Mouse (Mus musculus) midbrain, embryonic 10.5 days (tissue): ENCODE data around the gene Rad51b. TPM values are rescaled to one million over a fixed set of nuclear protein-coding genes. Genes with fewer than 3 reads are reported as not detected.

Experiments used
- DNase-seq: peaks from one replicate; pipeline ENCODE4 v3.0.0-alpha.2; 2017; ENCODE audit warnings: low spot score
- H3K27ac ChIP-seq: fragments of 300-500 bp; sonication (generic); replicated peaks from 2 replicates; pipeline ENCODE4 v1.5.1; 2016; ENCODE audit warnings: mild to moderate bottlenecking
- H3K27me3 ChIP-seq: fragments of 300-500 bp; sonication (generic); 2 replicates; pipeline ENCODE4 v1.6.1; 2016; ENCODE audit warnings: low read depth, mild to moderate bottlenecking; ENCODE audit not compliant: poor library complexity, severe bottlenecking
- H3K36me3 ChIP-seq: fragments of 300-500 bp; sonication (generic); 2 replicates; pipeline ENCODE4 v1.6.1; 2016; ENCODE audit warnings: mild to moderate bottlenecking, moderate library complexity
- H3K4me1 ChIP-seq: fragments of 300-500 bp; sonication (generic); 2 replicates; pipeline ENCODE4 v1.6.1; 2016
- H3K4me3 ChIP-seq: fragments of 300-500 bp; sonication (generic); 2 replicates; pipeline ENCODE4 v1.5.1; 2016; ENCODE audit warnings: mild to moderate bottlenecking, moderate library complexity
- H3K9me3 ChIP-seq: fragments of 300-500 bp; sonication (generic); replicated peaks from 2 replicates; pipeline ENCODE4 v1.6.1; 2016; ENCODE audit warnings: mild to moderate bottlenecking
- WGBS: fragments of 180-500 bp; shearing (Covaris S2); methylation state at CpG from one replicate; pipeline ENCODE4 v1.1.7; 2016; 5-methylcytosine and 5-hydroxymethylcytosine counted together
- polyA plus RNA-seq: library from polyadenylated mRNA; unstranded; fragments of >200 nt; fragmentation: Nextera tagmentation; extraction: Ambion mirVana; gene quantifications from 2 replicates; pipeline ENCODE4 v1.2.1, GENCODE M21; 2016

Rad51b gene
- polyA plus RNA-seq, 1 experiment from 2014 or later, result 7.8 TPM

DNA sequence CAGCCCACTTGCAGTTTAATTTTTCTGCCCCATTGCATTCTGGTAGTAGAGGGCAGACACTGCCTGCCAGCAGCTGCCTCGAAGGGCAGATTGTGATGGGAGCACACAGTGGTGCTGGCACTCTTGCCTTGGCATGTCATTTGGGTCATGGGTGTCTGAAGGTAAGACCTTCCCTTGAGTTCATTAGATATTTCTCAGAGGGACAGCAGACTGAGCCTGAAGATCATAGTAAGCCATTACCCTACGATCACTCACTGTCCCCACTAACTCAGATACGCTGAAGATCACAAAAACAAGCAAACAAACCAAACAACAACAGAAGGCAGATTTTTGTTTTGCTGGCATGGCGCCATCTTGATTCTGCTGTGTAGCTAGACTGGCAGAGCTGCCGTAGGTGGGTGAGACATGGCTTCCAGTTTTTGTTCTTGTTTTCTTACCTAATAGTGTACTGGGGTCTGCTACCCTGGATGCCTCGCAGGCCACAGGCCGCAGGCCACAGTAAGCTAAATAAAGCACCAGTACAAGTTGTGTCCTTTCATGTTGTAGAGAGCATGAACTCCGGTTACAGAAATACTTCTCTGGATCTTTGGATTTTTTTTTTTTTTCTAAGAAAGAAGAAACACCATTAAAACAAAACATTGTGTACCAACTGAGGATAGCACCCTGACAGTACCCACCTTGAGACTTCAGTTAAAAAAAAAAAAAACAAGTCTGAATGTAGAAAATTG, 316.1 kb downstream of the Rad51b start:
- peaks cover 16% of the 10 kb centered on the region for H3K27me3 ChIP-seq
- no peak overlapping the region for H3K4me3 ChIP-seq
- peaks cover 72% of the 10 kb centered on the region for H3K4me1 ChIP-seq
- 89% methylated on average over 8 of the region's 8 CpGs for WGBS
- H3K9me3 ChIP-seq, result no peaks in the 10 kb centered on the region
- H3K36me3 ChIP-seq, result no peaks in the 10 kb centered on the region
- no peak for DNase-seq
- peak overlapping the region; percentile 83 for H3K27ac ChIP-seq

DNA sequence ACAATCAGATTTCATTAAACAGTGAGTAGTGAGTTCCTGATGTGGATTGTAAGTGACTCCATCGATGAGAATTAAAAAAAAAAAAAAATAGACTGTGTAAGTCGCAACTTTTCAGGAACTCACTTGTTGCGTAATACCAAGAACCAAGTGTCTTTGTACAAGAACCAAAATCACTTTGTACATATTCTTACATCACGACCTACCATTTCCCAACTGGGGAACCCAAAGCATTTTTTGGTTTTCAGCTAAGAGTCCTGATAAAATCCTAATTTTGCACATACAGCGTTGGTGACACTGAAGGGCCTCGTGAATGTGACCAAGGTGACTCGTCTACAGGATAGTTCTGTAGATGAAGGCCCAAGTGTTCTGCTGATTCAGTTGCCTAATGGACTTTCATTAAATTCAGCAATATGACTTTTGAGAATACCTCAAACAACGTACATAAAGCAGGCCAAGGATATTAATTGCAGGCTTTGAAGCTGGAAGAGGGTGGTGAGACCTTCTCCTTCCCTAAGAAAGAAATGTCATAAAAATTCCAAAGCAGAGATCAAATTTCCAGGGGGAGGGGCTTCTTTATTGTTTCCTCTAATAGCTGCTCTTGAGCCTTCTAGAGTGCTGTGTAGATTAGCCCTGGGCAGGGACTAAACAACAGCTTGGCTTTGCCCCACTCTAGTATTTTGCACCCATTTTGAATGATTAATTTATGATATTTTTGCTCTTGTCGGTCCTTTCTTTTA, 316.9 kb downstream of the Rad51b start:
- 91% methylated on average over 9 of the region's 9 CpGs for WGBS
- Histone ChIP-seq H3K27me3 (peaks cover 16% of the 10 kb centered on the region), H3K27ac (peak overlapping the region; percentile 67), H3K4me3 (no peak overlapping the region), H3K36me3 (no peaks in the 10 kb centered on the region), H3K4me1 (peaks cover 64% of the 10 kb centered on the region), H3K9me3 (no peaks in the 10 kb centered on the region)
- DNase-seq, result no peak

DNA sequence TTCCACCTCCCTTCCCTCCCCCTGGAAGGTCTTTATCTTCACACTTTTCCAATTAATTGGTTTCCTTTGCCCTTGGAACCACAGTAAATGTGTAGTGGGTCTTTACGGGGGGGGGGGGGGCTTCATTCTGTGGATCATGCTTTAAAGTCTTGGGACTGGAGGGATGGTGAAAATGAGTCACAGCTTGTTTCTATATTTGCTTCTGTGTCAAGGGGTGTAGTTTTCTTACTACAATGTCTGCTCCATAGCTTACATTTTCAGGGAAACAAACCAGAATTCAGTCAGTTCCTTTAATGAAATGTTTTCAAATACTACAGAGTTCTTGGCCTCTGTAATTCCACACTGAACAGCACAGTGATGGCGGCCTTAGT, 317.5 kb downstream of the Rad51b start:
- peaks cover 16% of the 10 kb centered on the region for H3K27me3 ChIP-seq
- peak overlapping the region; percentile 67 for H3K27ac ChIP-seq
- no peaks in the 10 kb centered on the region for H3K9me3 ChIP-seq
- H3K4me1 ChIP-seq, result peaks cover 58% of the 10 kb centered on the region
- no peak overlapping the region for H3K4me3 ChIP-seq
- H3K36me3 ChIP-seq, result no peaks in the 10 kb centered on the region
- no peak for DNase-seq
- 75% methylated on average over 2 of the region's 2 CpGs for WGBS

DNA sequence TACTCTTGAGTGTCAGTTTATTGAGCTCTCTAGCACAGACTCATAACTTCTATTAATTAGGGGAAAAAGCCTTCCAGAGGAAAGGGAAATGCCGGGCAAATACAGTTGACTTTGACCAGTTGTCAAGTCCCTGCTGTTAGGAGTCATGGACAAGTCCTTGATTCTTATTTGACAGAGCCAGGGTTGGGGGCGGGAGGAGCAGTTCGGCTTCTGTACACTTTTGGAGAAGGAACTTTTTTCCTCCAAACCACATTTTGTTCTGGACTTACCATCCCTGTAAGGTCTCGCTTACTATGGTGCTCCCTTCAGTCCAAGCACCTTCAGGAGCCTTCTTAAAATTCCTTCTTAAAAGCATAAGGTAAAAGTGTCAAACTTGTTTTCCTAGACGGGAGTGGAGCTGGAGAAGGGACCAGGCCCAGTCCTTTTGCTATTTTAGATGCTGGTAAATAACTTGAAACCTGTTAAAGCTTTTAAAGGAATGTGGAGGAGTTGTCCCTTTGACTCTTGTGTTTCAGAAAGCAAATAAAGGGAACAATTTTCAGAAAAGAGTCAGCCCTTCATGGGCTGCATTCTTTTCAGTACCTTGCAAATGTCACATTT, 318.7 kb downstream of the Rad51b start:
- H3K4me3 ChIP-seq, result no peak overlapping the region
- peak overlapping the region; percentile 65 for H3K27ac ChIP-seq
- no peak for DNase-seq
- H3K9me3 ChIP-seq, result no peaks in the 10 kb centered on the region
- 84% methylated on average over 5 of the region's 5 CpGs for WGBS
- no peaks in the 10 kb centered on the region for H3K36me3 ChIP-seq
- H3K27me3 ChIP-seq, result peaks cover 12% of the 10 kb centered on the region
- H3K4me1 ChIP-seq, result peaks cover 46% of the 10 kb centered on the region

DNA sequence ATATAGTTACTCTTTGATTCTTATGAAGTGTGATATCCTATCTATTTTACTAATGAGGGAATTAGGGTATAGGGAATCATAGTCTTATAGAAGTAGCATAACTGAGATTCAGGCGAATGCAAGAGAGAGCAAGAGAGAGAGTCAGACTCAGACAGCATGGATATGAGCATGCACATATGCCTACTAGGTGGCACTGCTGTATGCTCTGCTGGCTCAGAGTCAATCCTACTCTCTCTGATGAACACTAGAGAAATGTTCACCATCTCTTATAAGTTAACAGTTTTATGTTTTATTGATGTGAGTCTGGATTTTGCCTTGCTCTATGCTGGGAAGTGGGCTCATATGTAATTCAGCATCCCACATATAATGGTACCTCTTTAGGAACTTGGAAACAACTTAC, 321.9 kb downstream of the Rad51b start:
- DNase-seq, result no peak
- WGBS, result 90% methylated on average over 1 of the region's 1 CpGs
- Histone ChIP-seq H3K4me3 (no peak overlapping the region), H3K9me3 (no peaks in the 10 kb centered on the region), H3K27me3 (no peaks in the 10 kb centered on the region), H3K4me1 (peaks cover 36% of the 10 kb centered on the region), H3K36me3 (no peaks in the 10 kb centered on the region), H3K27ac (no peak overlapping the region)

DNA sequence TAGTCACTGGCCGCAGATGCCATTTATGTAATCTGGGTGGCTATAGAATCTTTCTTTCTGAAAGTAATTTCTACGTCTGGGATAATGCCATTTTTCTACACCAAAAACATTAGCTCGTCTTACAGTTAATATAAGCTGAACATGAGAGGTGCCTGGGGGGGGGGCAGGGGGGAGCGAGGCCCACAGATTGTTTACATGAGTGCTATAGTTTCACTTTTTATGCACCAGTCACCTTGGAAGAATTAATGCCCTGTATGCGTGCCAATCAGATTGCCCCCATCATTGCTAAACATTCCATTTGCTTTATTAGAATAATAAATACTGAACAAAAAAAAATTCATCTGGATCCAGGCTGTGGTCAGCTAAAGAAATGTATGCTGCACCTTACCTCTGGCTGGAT, 323.6 kb downstream of the Rad51b start:
- no peak overlapping the region for H3K4me3 ChIP-seq
- no peak for DNase-seq
- H3K27ac ChIP-seq, result no peak overlapping the region
- H3K4me1 ChIP-seq, result peaks cover 39% of the 10 kb centered on the region
- no peaks in the 10 kb centered on the region for H3K27me3 ChIP-seq
- H3K36me3 ChIP-seq, result no peaks in the 10 kb centered on the region
- no peaks in the 10 kb centered on the region for H3K9me3 ChIP-seq
- WGBS, result 88% methylated on average over 5 of the region's 5 CpGs

DNA sequence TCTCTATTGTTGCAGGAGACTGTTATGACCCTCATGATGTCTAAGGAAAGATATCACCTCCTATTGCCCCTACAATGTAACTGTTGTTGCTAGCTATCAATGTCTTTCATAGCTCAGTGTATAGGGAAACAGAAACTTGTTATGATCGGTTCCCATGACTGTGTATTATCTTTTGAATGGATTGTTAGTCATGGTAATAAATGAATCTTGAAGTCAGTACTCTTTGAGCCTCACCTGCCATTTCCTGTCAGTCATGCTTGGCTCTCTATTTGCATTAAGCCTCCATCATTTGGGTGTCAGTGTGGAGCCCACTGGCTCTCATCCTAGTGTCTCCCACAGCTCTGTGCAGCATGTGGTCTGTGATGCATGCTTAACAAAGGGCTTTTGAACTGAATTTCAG, 326.2 kb downstream of the Rad51b start:
- Histone ChIP-seq H3K9me3 (no peaks in the 10 kb centered on the region), H3K4me1 (peaks cover 54% of the 10 kb centered on the region), H3K36me3 (no peaks in the 10 kb centered on the region), H3K27me3 (no peaks in the 10 kb centered on the region), H3K4me3 (no peak overlapping the region), H3K27ac (peak overlapping the region; percentile 81)
- DNase-seq, result no peak
- WGBS, result 84% methylated on average over 1 of the region's 1 CpGs

DNA sequence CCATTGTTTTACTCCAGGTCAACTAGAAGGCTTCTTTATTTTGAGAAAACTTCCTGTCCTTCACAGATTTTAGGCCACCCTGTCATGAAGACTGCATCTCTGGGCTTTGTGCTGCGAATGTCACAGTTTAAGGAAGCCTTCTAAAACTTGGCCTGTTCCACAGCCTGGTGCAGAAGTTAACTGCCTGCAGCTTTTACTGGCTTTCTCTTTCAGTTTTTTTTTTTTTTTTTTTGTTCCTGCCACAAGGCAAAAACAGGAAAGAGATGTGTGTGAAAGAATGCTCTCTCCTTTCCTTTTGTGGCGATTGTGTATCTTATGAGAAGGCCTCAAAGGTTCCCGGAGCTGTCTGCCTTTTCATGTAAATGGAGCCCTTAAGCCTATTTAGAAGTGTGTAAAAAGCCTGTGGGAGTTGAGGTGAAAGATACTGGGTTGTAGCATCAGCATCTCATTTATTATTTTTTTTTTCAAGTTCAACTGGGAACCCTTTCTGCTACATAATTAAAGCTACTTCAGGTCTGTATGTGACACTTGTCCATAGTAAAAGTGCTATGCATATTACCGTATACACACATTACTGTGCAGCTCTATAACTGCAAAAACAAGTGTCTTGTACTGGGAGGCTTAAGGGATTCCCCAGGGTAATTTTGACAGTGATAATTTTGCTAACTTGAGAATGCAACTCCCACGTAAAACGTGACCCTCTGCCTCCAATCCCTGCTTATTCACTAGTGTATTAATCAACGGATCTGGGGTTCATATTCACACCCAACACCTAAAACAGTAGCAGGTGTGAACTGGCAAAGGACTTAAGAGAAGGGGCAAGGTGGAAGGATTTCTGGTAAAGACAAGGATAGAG, 328.8 kb downstream of the Rad51b start:
- no peak overlapping the region for H3K4me3 ChIP-seq
- peak overlapping the region; percentile 81 for H3K27ac ChIP-seq
- H3K36me3 ChIP-seq, result no peaks in the 10 kb centered on the region
- peaks cover 67% of the 10 kb centered on the region for H3K4me1 ChIP-seq
- H3K9me3 ChIP-seq, result no peaks in the 10 kb centered on the region
- DNase-seq, result no peak
- WGBS, result 13% methylated on average over 7 of the region's 7 CpGs
- H3K27me3 ChIP-seq, result no peaks in the 10 kb centered on the region

DNA sequence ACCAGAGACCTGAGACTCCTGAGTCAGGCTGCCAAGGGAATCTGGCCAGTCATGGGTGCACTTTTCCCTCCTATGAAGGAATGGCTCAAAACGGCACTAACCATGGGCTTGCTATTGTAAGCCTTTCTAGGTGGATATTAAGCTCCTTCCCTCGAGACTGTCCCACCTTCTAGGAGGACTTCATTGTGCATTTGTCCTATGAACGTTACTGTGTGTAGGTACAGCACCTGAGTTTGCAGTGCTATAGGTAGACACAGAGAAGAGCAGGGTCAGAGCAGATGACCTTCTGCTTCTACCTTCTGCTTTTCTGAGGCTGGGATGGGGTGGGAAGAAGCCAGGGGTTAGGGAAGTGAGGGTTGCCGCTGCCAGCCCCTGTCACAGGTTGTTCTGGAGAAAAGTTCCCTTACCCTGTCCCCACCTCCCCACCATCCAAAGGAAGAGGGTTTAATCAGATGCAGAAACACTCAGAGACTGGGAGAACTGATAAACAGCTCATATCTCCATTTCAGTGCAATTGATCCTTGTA, 329.5 kb downstream of the Rad51b start:
- no peaks in the 10 kb centered on the region for H3K36me3 ChIP-seq
- no peak overlapping the region for H3K4me3 ChIP-seq
- H3K27ac ChIP-seq, result peak overlapping the region; percentile 81
- H3K9me3 ChIP-seq, result no peaks in the 10 kb centered on the region
- no peaks in the 10 kb centered on the region for H3K27me3 ChIP-seq
- peaks cover 67% of the 10 kb centered on the region for H3K4me1 ChIP-seq
- WGBS, result 39% methylated on average over 4 of the region's 4 CpGs
- peak; percentile 31 for DNase-seq

DNA sequence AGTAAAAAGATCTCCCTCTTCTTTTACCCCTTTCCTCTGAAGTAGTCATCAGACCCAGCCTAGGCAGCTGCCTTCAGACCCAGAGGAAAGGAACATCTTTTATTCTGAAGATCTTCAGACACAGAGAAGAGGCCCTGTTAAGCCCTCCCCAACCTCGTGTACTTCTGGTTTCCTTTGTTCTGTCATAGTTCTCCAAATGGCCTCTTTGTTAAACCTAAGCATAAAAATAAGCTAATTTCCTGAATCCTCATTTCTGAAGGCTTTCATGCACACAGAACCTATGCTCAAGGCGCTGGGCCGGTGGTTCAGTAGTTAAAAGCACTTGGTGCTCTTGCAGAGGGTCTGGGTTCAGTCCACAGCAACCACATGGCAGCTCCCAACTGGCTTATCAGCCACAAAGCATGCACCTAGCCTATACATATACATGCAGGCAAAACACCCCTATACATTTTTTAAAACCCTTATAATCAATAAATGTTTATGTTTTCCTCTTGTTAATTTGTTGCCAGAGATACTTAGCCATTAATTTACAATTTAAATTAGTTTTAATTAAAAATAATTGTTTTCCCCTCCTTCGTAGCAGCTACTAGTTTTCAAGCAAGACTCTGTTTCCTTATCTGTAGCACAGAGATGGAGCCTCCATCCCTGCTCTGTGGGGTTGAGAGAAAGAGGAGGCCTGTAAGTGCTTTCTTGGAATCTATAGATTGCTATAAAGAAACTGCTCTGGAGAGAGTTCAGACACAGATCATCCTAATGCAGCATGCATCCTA, 330.5 kb downstream of the Rad51b start:
- 55% methylated on average over 4 of the region's 4 CpGs for WGBS
- Histone ChIP-seq H3K36me3 (no peaks in the 10 kb centered on the region), H3K27ac (peak overlapping the region; percentile 81), H3K27me3 (no peaks in the 10 kb centered on the region), H3K9me3 (no peaks in the 10 kb centered on the region), H3K4me3 (no peak overlapping the region), H3K4me1 (peaks cover 67% of the 10 kb centered on the region)
- DNase-seq, result peak; percentile 31

DNA sequence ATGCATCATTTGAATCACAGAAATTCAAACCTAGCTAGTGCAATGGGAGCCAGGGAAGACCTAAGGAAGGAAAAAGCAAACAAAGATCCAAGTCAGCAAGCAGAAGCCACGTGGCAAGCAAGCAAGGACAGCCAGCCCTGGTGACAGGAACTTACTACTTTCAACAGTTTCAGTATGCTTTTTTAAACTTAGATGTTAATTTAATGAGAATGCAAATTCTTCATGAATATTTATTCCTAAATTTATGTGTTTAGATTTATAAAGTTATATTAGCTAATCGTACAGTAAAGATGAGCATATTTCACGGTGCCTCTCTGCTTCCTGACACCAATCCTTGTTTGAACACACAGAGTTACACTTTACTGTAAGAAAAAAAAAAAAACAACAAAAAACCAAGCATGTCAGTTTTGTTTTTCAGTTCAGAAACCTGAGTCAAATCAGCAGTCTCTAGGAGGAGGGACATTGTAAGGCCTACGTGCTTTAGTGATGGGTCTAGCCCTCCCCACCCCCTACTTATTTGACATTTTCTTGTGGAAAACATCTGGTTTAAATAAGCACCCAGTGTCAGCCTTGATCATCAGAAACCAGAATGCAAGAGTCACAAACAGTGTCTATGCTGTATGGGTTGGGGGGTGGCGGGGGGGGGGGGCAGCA, 331.2 kb downstream of the Rad51b start:
- DNase-seq, result no peak
- Histone ChIP-seq H3K9me3 (no peaks in the 10 kb centered on the region), H3K36me3 (no peaks in the 10 kb centered on the region), H3K27ac (peak overlapping the region; percentile 81), H3K27me3 (no peaks in the 10 kb centered on the region), H3K4me1 (peaks cover 62% of the 10 kb centered on the region), H3K4me3 (no peak overlapping the region)
- 64% methylated on average over 5 of the region's 5 CpGs for WGBS
